Mouse (Mus musculus) MEL (cell line): ENCODE measurements at regions not wholly inside any gene's neighbourhood (a gene's known extent, or its start where the extent isn't known, plus 50 kb on each side); places are given as distances from the start of the nearest gene placed in this dataset.

Source experiments
- DNase-seq: peaks from one replicate; pipeline ENCODE4 v3.0.0; 2011; ENCODE audit warnings: low read depth, low spot score
- H3K27ac ChIP-seq: 2 replicates; pipeline ENCODE4 v1.5.1; 2012; ENCODE audit warnings: low read depth, mild to moderate bottlenecking, control low read depth, low read length, moderate library complexity; ENCODE audit not compliant: control insufficient read depth
- H3K27me3 ChIP-seq, 2 experiments: fragments of 150-350 bp in 1 of 2; sonication (generic) in 1 of 2; 2 replicates each; pipeline ENCODE4 v1.6.1; 2012; ENCODE audit warnings: low read length in 2 of 2, mild to moderate bottlenecking in 2 of 2, improper control_type of control experiment in 1 of 2, moderate library complexity in 1 of 2; ENCODE audit not compliant: insufficient read depth in 2 of 2, control insufficient read depth in 1 of 2
- H3K36me3 ChIP-seq, 2 experiments: 2 replicates each; pipeline ENCODE4 v1.6.1; 2012 to 2014; ENCODE audit warnings: low read length in 2 of 2, improper control_type of control experiment in 1 of 2, inconsistent platforms in 1 of 2, mild to moderate bottlenecking in 1 of 2; ENCODE audit not compliant: insufficient read depth in 2 of 2, control insufficient read depth in 1 of 2
- H3K4me1 ChIP-seq, 2 experiments: fragments of 150-350 bp in 1 of 2; sonication (generic) in 1 of 2; 2 replicates each; pipeline ENCODE4 v1.6.1; 2012; ENCODE audit warnings: low read length in 2 of 2, improper control_type of control experiment in 1 of 2, mild to moderate bottlenecking in 1 of 2; ENCODE audit not compliant: insufficient read depth in 2 of 2, control insufficient read depth in 1 of 2
- H3K4me3 ChIP-seq, 2 experiments: fragments of 150-350 bp in 1 of 2; sonication (generic) in 1 of 2; 2 replicates each; pipeline ENCODE4 v1.5.1; 2012; ENCODE audit warnings: low read depth in 2 of 2, low read length in 2 of 2, mild to moderate bottlenecking in 2 of 2, moderate library complexity in 2 of 2, control low read depth in 1 of 2, improper control_type of control experiment in 1 of 2; ENCODE audit not compliant: control insufficient read depth in 1 of 2, insufficient read depth in 1 of 2
- H3K79me2 ChIP-seq: 2 replicates; pipeline ENCODE4 v1.6.1; 2012; ENCODE audit warnings: mild to moderate bottlenecking, low read length, moderate library complexity; ENCODE audit not compliant: control insufficient read depth, poor library complexity, insufficient read depth
- H3K9ac ChIP-seq: 2 replicates; pipeline ENCODE4 v1.6.1; 2012; ENCODE audit warnings: low read depth, mild to moderate bottlenecking, control low read depth, low read length, moderate library complexity; ENCODE audit not compliant: control insufficient read depth, poor library complexity, severe bottlenecking
- H3K9me3 ChIP-seq: fragments of 150-350 bp; sonication (generic); replicated peaks from 2 replicates; pipeline ENCODE4 v1.6.1; 2012; ENCODE audit warnings: mild to moderate bottlenecking, low read length, improper control_type of control experiment, moderate library complexity; ENCODE audit not compliant: insufficient read depth
- BHLHE40 ChIP-seq: IDR thresholded peaks from 2 replicates; pipeline ENCODE4 v1.6.1; 2012; ENCODE audit warnings: low read depth, mild to moderate bottlenecking, inconsistent platforms, low read length, improper control_type of control experiment, borderline replicate concordance
- CHD2 ChIP-seq: IDR thresholded peaks from 2 replicates; pipeline ENCODE4 v1.6.1; 2011; ENCODE audit warnings: low read length, improper control_type of control experiment
- E2F4 ChIP-seq: IDR thresholded peaks from 2 replicates; pipeline ENCODE4 v1.6.1; 2011; ENCODE audit warnings: low read depth, low read length, improper control_type of control experiment, borderline replicate concordance
- ELF1 ChIP-seq: IDR thresholded peaks from 2 replicates; pipeline ENCODE4 v1.6.1; 2014; ENCODE audit warnings: low read depth, mild to moderate bottlenecking, inconsistent platforms, low read length, improper control_type of control experiment, moderate library complexity
- EP300 ChIP-seq, 2 experiments: IDR thresholded peaks; 2 replicates each; pipeline ENCODE4 v1.6.1; 2011; ENCODE audit warnings: improper control_type of control experiment in 2 of 2, low read length in 2 of 2, low read depth in 1 of 2, mild to moderate bottlenecking in 1 of 2
- ETS1 ChIP-seq: IDR thresholded peaks from 2 replicates; pipeline ENCODE4 v1.6.1; 2012; ENCODE audit warnings: low read depth, mild to moderate bottlenecking, inconsistent platforms, low read length, improper control_type of control experiment, moderate library complexity
- GABPA ChIP-seq: IDR thresholded peaks from 2 replicates; pipeline ENCODE4 v1.6.1; 2012; ENCODE audit warnings: low read depth, mild to moderate bottlenecking, inconsistent platforms, low read length, improper control_type of control experiment, moderate library complexity
- GATA1 ChIP-seq: IDR thresholded peaks from 2 replicates; pipeline ENCODE4 v1.6.1; 2011; ENCODE audit warnings: low read depth, low read length, improper control_type of control experiment
- KAT2A ChIP-seq: conservative IDR thresholded peaks from 2 replicates; pipeline ENCODE4 v1.6.1; 2012; ENCODE audit warnings: low read depth, low read length, improper control_type of control experiment, inconsistent platforms
- MAZ ChIP-seq: IDR thresholded peaks from 2 replicates; pipeline ENCODE4 v1.6.1; 2012; ENCODE audit warnings: low read depth, mild to moderate bottlenecking, inconsistent platforms, low read length, improper control_type of control experiment
- MEF2A ChIP-seq: IDR thresholded peaks from 2 replicates; pipeline ENCODE4 v1.6.1; 2014; ENCODE audit warnings: low read depth, mild to moderate bottlenecking, inconsistent platforms, low read length, improper control_type of control experiment; ENCODE audit not compliant: poor library complexity, insufficient replicate concordance, severe bottlenecking; ENCODE audit errors: extremely low read depth
- MYC ChIP-seq: IDR thresholded peaks from 2 replicates; pipeline ENCODE4 v1.6.1; 2011; ENCODE audit warnings: low read depth, mild to moderate bottlenecking, low read length, improper control_type of control experiment, moderate library complexity
- NRF1 ChIP-seq: IDR thresholded peaks from 2 replicates; pipeline ENCODE4 v1.6.1; 2014; ENCODE audit warnings: low read depth, mild to moderate bottlenecking, inconsistent platforms, low read length, improper control_type of control experiment, moderate library complexity; ENCODE audit not compliant: poor library complexity, insufficient read depth, severe bottlenecking
- POLR2A ChIP-seq, 2 experiments: IDR thresholded peaks; 2 replicates each; pipeline ENCODE4 v1.6.1; 2011 to 2012; ENCODE audit warnings: low read length in 2 of 2, mild to moderate bottlenecking in 2 of 2, control low read depth in 1 of 2, improper control_type of control experiment in 1 of 2, low read depth in 1 of 2, moderate library complexity in 1 of 2; ENCODE audit not compliant: control insufficient read depth in 1 of 2, insufficient read depth in 1 of 2, poor library complexity in 1 of 2
- POLR2AphosphoS2 ChIP-seq: IDR thresholded peaks from 2 replicates; pipeline ENCODE4 v1.6.1; 2011; ENCODE audit warnings: low read length, improper control_type of control experiment
- POLR2AphosphoS5 ChIP-seq: IDR thresholded peaks from 2 replicates; pipeline ENCODE4 v1.6.1; 2012; ENCODE audit warnings: low read depth, borderline replicate concordance, mild to moderate bottlenecking, inconsistent platforms, low read length, moderate library complexity, mixed read lengths
- SIN3A ChIP-seq: IDR thresholded peaks from 2 replicates; pipeline ENCODE4 v1.6.1; 2012; ENCODE audit warnings: low read length, improper control_type of control experiment, inconsistent platforms
- SMC3 ChIP-seq: IDR thresholded peaks from 2 replicates; pipeline ENCODE4 v1.6.1; 2011; ENCODE audit warnings: low read depth, low read length, improper control_type of control experiment
- TAL1 ChIP-seq: IDR thresholded peaks from 2 replicates; pipeline ENCODE4 v1.6.1; 2012; ENCODE audit warnings: mild to moderate bottlenecking, inconsistent platforms, low read length, moderate library complexity, mixed read lengths
- TBP ChIP-seq: IDR thresholded peaks from 2 replicates; pipeline ENCODE4 v1.8.0; 2011; ENCODE audit warnings: low read depth, low read length, improper control_type of control experiment
- TCF12 ChIP-seq: IDR thresholded peaks from 2 replicates; pipeline ENCODE4 v1.6.1; 2014; ENCODE audit warnings: low read depth, mild to moderate bottlenecking, inconsistent platforms, low read length, improper control_type of control experiment, moderate library complexity
- ZKSCAN1 ChIP-seq: IDR thresholded peaks from 2 replicates; pipeline ENCODE4 v1.6.1; 2012; ENCODE audit warnings: low read depth, mild to moderate bottlenecking, inconsistent platforms, low read length, improper control_type of control experiment, moderate library complexity
- ZNF384 ChIP-seq: IDR thresholded peaks from 2 replicates; pipeline ENCODE4 v1.6.1; 2012; ENCODE audit warnings: low read depth, mild to moderate bottlenecking, inconsistent platforms, low read length, improper control_type of control experiment

DNA sequence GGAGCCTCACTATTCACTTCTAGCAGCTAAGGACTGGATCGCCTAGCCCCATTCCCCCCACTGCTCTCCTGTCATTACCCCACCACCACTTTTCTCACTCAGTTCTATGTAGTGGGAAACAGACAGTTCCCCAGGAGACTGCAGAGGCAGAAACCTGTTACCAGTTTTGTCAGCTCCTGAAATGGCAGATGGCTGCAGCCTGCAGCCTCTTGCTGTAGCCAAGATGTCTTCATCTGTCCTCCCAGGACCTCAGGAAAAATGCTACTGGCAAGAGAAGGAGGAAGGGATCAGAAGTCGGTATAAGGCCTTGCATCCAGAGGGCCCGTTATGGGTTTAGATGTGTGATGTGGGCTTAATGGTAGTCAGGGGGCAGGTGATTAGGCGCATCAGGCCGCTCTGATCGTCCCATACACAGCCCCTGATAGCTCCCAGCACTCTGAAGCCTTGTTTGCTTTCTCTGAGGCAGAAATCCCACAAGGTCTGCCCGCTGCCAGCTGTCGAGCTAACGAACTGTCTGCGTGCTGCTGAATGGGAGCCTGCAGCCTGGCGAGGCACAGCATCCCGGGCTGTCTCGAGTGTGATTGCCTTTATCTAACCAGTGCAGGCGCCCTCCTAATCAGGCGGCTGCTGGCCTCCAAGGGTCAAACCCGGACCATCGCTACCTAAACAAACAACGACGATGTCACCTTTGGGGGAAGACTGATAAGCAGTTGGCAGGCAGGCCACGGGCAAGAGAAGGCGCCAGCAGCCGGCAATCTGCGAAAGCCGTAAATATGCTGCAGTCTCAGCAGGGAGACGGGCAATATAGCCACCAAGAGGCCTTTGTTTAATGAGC is 236.3 kb upstream of the Npvf start:
- H3K4me1 ChIP-seq: no peaks in the 10 kb centered on the region
- H3K27ac ChIP-seq: no peak overlapping the region
- H3K36me3 ChIP-seq: no peaks in the 10 kb centered on the region
- no peak overlapping the region for H3K4me3 ChIP-seq
- H3K9me3 ChIP-seq: no peaks in the 10 kb centered on the region
- no peak for TF ChIP-seq ELF1
- no peak for TF ChIP-seq CHD2
- no peak for TF ChIP-seq SIN3A
- no peak for TF ChIP-seq ZNF384
- TF ChIP-seq MAZ: no peak
- TF ChIP-seq POLR2AphosphoS5: no peak
- TF ChIP-seq TBP: no peak
- TF ChIP-seq MEF2A: no peak
- TF ChIP-seq ZKSCAN1: no peak
- TF ChIP-seq POLR2A (IDR thresholded peaks at IDR 0.05; ENCODE audit: control insufficient read depth in 1 of 2, insufficient read depth in 1 of 2, low read depth in 1 of 2, low read length in 2 of 2, poor library complexity in 1 of 2): no peak
- TF ChIP-seq TCF12: no peak
- TF ChIP-seq MYC: no peak
- no peak for TF ChIP-seq BHLHE40
- H3K9ac ChIP-seq: no peak overlapping the region
- H3K79me2 ChIP-seq: no peaks in the 10 kb centered on the region
- H3K27me3 ChIP-seq: no peaks in the 10 kb centered on the region
- no peak for DNase-seq

DNA sequence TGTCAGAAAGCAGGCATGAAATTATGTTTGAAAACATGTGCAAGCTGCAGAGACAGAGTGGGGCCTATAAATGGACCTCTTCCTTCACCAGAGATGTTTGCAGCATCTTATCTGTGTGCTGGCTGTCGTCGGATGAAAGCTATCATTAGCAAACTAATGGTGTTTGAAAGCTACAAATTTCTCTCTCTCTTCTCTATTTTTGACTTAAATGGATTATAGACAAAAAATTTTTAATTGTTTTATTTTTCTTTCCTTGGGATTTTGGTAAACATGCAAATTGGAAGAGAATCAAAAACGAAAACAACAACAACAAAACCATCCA is 236.9 kb upstream of the Npvf start:
- H3K27ac ChIP-seq: no peak overlapping the region
- H3K79me2 ChIP-seq: no peaks in the 10 kb centered on the region
- TF ChIP-seq KAT2A (no peak), POLR2A (IDR thresholded peaks at IDR 0.05; ENCODE audit: control insufficient read depth in 1 of 2, insufficient read depth in 1 of 2, low read depth in 1 of 2, low read length in 2 of 2, poor library complexity in 1 of 2) (no peak), SMC3 (no peak), POLR2AphosphoS2 (no peak), EP300 (IDR thresholded peaks at IDR 0.05; ENCODE audit: low read depth in 1 of 2, low read length in 2 of 2) (no peak), TCF12 (no peak), TAL1 (no peak), NRF1 (no peak), GABPA (no peak), ZNF384 (no peak), ETS1 (no peak), GATA1 (no peak), MAZ (no peak), MYC (no peak), E2F4 (no peak)
- no peaks in the 10 kb centered on the region for H3K27me3 ChIP-seq
- no peak for DNase-seq
- no peaks in the 10 kb centered on the region for H3K36me3 ChIP-seq
- no peak overlapping the region for H3K9ac ChIP-seq
- no peaks in the 10 kb centered on the region for H3K9me3 ChIP-seq
- no peaks in the 10 kb centered on the region for H3K4me1 ChIP-seq
- no peak overlapping the region for H3K4me3 ChIP-seq
